ENCODE assay signal across 8 mouse cellular contexts in genomic region chr10:59920485-59920809, GRCm38 (mm10). TPM values are rescaled to one million over a fixed set of nuclear protein-coding genes. Genes with fewer than 3 reads are reported as not detected.
DNase-seq lines count a peak whose midpoint lies in the region; ATAC-seq and TF ChIP-seq lines count a peak whose summit lies in the region.

No protein-coding gene starts in this region.

- DNase-seq in heart, postnatal 14 days, result no peak
- DNase-seq in ES-E14 (ENCODE audit: low read depth, low spot score), result no peak
- DNase-seq in right cerebral cortex, postnatal 14 days, result no peak
- DNase-seq in adrenal gland, postnatal 4 days (ENCODE audit: low spot score in 2 of 2), result no peak
- DNase-seq in cerebellum, postnatal 36 days, result no peak

- peaks cover 35 to 54% of the 10 kb centered on the region in 2 experiments for H3K4me1 ChIP-seq in heart, embryonic 14.5 days (ENCODE audit: control insufficient read depth in 2 of 2, insufficient read depth in 2 of 2, low read length in 2 of 2)
- H3K4me1 ChIP-seq in ES-E14 (ENCODE audit: control insufficient read depth in 2 of 2, insufficient read depth in 2 of 2, low read length in 2 of 2, poor library complexity in 1 of 2), result peaks cover 14 to 50% of the 10 kb centered on the region in 2 experiments
- peaks cover 30% of the 10 kb centered on the region for H3K4me1 ChIP-seq in forebrain, embryonic 16.5 days (replicated peaks; ENCODE audit: control insufficient read depth, insufficient read depth, low read length)

- no peaks in the 10 kb centered on the region for H3K9me3 ChIP-seq in heart, embryonic 14.5 days (ENCODE audit: control insufficient read depth, low read length)
- no peaks in the 10 kb centered on the region for H3K9me3 ChIP-seq in ES-E14 (ENCODE audit: control insufficient read depth, insufficient read depth, low read depth, low read length)
- no peaks in the 10 kb centered on the region for H3K9me3 ChIP-seq in forebrain, embryonic 16.5 days (ENCODE audit: control insufficient read depth, low read length)

- H3K9ac ChIP-seq in heart, embryonic 14.5 days (ENCODE audit: low read length), result peak overlapping the region; percentile 42
- peak overlapping the region; percentile 12; the same call in 1 of the 2 replicates for H3K9ac ChIP-seq in ES-E14 (ENCODE audit: insufficient read depth, low read depth, low read length, poor library complexity, severe bottlenecking)
- peak overlapping the region; percentile 65 for H3K9ac ChIP-seq in forebrain, embryonic 16.5 days (replicated peaks; ENCODE audit: low read depth, low read length)

- no peaks in the 10 kb centered on the region for H3K27me3 ChIP-seq in heart, embryonic 14.5 days (ENCODE audit: control insufficient read depth, insufficient read depth, low read length)
- no peaks in the 10 kb centered on the region for H3K27me3 ChIP-seq in forebrain, embryonic 16.5 days (replicated peaks; ENCODE audit: control insufficient read depth, insufficient read depth, low read length)

- H3K27ac ChIP-seq in heart, embryonic 14.5 days (replicated peaks in 1 of 2; ENCODE audit: control insufficient read depth in 1 of 2, insufficient read depth in 1 of 2, low read depth in 2 of 2, low read length in 2 of 2), result peak overlapping the region; percentile 78 to 85
- H3K27ac ChIP-seq in ES-E14 (ENCODE audit: insufficient read depth, low read depth, low read length, poor library complexity, severe bottlenecking), result no peak overlapping the region
- peak overlapping the region; percentile 65 for H3K27ac ChIP-seq in forebrain, embryonic 16.5 days (ENCODE audit: low read length)

- H3K4me3 ChIP-seq in heart, embryonic 14.5 days (ENCODE audit: control insufficient read depth in 1 of 2, insufficient read depth in 1 of 2, low read depth in 1 of 2, low read length in 2 of 2), result peak overlapping the region; percentile 39 to 55
- 0 out of 4 replicates have a peak overlapping the region, but pooled peaks of 1 of the 2 experiments have one; percentile 1 for H3K4me3 ChIP-seq in ES-E14 (ENCODE audit: insufficient read depth in 1 of 2, low read depth in 1 of 2, low read length in 2 of 2, poor library complexity in 1 of 2, severe bottlenecking in 1 of 2)
- peak overlapping the region; percentile 44 for H3K4me3 ChIP-seq in forebrain, embryonic 16.5 days (replicated peaks; ENCODE audit: low read length)

- peak overlapping the region; percentile 74 for H3K4me2 ChIP-seq in heart, embryonic 14.5 days (ENCODE audit: low read length)
- peak overlapping the region; percentile 82 for H3K4me2 ChIP-seq in forebrain, embryonic 16.5 days (ENCODE audit: low read length)

- 30% methylated on average over 7 of the region's 7 CpGs for WGBS in heart, embryonic 14.5 days
- WGBS in forebrain, embryonic 16.5 days, result 25% methylated on average over 7 of the region's 7 CpGs

- no peaks in the 10 kb centered on the region for H3K36me3 ChIP-seq in heart, embryonic 14.5 days (ENCODE audit: control insufficient read depth, insufficient read depth, low read length)
- no peaks in the 10 kb centered on the region for H3K36me3 ChIP-seq in ES-E14 (ENCODE audit: control insufficient read depth, insufficient read depth, low read length, poor library complexity, severe bottlenecking)
- no peaks in the 10 kb centered on the region for H3K36me3 ChIP-seq in forebrain, embryonic 16.5 days (ENCODE audit: control insufficient read depth, insufficient read depth)

- ATAC-seq in heart, embryonic 14.5 days (ENCODE audit: insufficient number of reproducible peaks, insufficient read depth, low FRiP score, low read depth), result no peak
- peak; percentile 6 for ATAC-seq in forebrain, embryonic 16.5 days
- ATAC-seq in megakaryocyte-erythroid progenitor cell, adult 5-6 weeks (replicated peaks; ENCODE audit: low FRiP score, low TSS enrichment, poor library complexity, severe bottlenecking), result peak; percentile 20

- in situ Hi-C loops in ES-E14 (cut with MboI; ENCODE audit: low sequenced_read_pairs in 2 of 2, unreplicated experiment in 2 of 2), result no loop called here

- intact Hi-C loops in heart, postnatal 14 days (cut with DNase I), result no loop called here

TF ChIP-seq in ES-E14, 5 proteins besides CTCF, POLR2A, EP300 and RAD21:
- TF ChIP-seq ZC3H11A (IDR thresholded peaks at IDR 0.05; ENCODE audit: borderline replicate concordance, low read depth, low read length) (no peak), MAFK (IDR thresholded peaks at IDR 0.05; ENCODE audit: insufficient read depth, low read depth, low read length) (no peak), HCFC1 (IDR thresholded peaks at IDR 0.05; ENCODE audit: borderline replicate concordance, insufficient read depth, low read length) (no peak)

RNA-seq across cellular contexts. Expression of gene Ddit4, which starts 31.2 kb away (rescaled TPM):
- 0.70 and 2.4 TPM in 2 replicates for polyA plus RNA-seq in heart, embryonic 14.5 days (2014; fragmentation: Nextera tagmentation; extraction: Ambion mirVana)
- total RNA-seq in heart, postnatal 14 days (2021), result 100 to 1,000 TPM; 188 to 191 TPM
- 33.9 and 42.1 TPM in 2 replicates for total RNA-seq in ES-E14 (2012; rRNA removed)
- 75.5 and 79.6 TPM in 2 replicates for polyA plus RNA-seq in forebrain, embryonic 16.5 days (2015; fragmentation: Nextera tagmentation; extraction: Ambion mirVana)
- 2.0 and 3.0 TPM in 2 replicates for total RNA-seq in megakaryocyte-erythroid progenitor cell, adult 5-6 weeks (2014; fragmentation: Nextera tagmentation)
- total RNA-seq in megakaryocyte-erythroid progenitor cell, adult 5-6 weeks (2017), result 2.0 and 4.4 TPM in 2 replicates
- total RNA-seq in adrenal gland, postnatal 4 days (2021), result 10 to 100 TPM; 59.7 to 80.6 TPM

RNA-seq across cellular contexts. Expression of gene Dnajb12, which starts 41.1 kb away (rescaled TPM):
- polyA plus RNA-seq in heart, embryonic 14.5 days (2014; fragmentation: Nextera tagmentation; extraction: Ambion mirVana), result 26.9 and 28.6 TPM in 2 replicates
- total RNA-seq in heart, postnatal 14 days (2021), result 10 to 100 TPM; 34.7 to 35.7 TPM
- total RNA-seq in ES-E14 (2012; rRNA removed), result 38.2 and 47.8 TPM in 2 replicates
- 18.5 and 21.2 TPM in 2 replicates for polyA plus RNA-seq in forebrain, embryonic 16.5 days (2015; fragmentation: Nextera tagmentation; extraction: Ambion mirVana)
- 27.1 and 35.8 TPM in 2 replicates for total RNA-seq in megakaryocyte-erythroid progenitor cell, adult 5-6 weeks (2014; fragmentation: Nextera tagmentation)
- total RNA-seq in megakaryocyte-erythroid progenitor cell, adult 5-6 weeks (2017), result 15.1 and 27.7 TPM in 2 replicates
- total RNA-seq in adrenal gland, postnatal 4 days (2021), result 10 to 100 TPM; 63.9 to 66.3 TPM

Comparison
In these comparisons a context has a peak if more than half of its experiments do, and no peak if none do; other contexts are left out.
1. H3K9ac ChIP-seq: peak in every context shown above with its lines; median percentile 65 in forebrain, embryonic 16.5 days; 42 in heart, embryonic 14.5 days; 12 in ES-E14.